Mouse (Mus musculus): ENCODE measurements around the gene Cep83. TPM values are rescaled to one million over a fixed set of nuclear protein-coding genes. Genes with fewer than 3 reads are reported as not detected.

The Cep83 gene
- polyA plus RNA-seq, 1 experiment from 2014 or later, result 15.5 TPM

DNA sequence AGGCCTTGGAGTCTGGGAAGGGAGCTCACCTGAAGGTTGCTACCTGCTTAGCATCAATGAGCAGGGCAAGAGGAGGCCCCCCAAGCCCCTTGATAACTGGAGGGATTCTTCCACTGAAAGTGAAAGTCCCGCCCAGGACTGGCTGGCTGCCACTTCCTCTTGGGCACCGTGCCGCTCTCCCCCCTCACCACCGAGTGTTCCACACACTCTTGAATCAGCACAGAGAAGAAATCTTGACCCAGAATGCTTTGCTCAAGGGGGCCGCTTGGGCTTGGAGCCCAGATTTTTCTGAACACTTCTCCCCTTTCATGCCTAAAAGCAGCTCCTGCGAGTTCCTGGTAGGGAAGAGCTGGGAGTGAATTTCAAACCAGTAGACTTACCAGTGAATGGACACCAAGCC lies 141.0 kb downstream of the Cep83 start:
- Histone ChIP-seq H3K27ac (peak overlapping the region; percentile 85), H3K4me2 (peak overlapping the region; percentile 35), H3K4me3 (replicated peaks) (no peak overlapping the region), H3K4me1 (peaks cover 37% of the 10 kb centered on the region), H3K36me3 (no peaks in the 10 kb centered on the region), H3K27me3 (no peaks in the 10 kb centered on the region), H3K9ac (no peak overlapping the region), H3K9me3 (replicated peaks) (no peaks in the 10 kb centered on the region)
- peak; percentile 53; the same call in 1 of the 2 replicates for ATAC-seq (replicated peaks; ENCODE audit: low FRiP score)
- WGBS, result 40% methylated on average over 6 of the region's 6 CpGs

GRCm38 (mm10) chr10:94835874-94836273 lies 147.4 kb downstream of the Cep83 start:
- H3K36me3 ChIP-seq, result no peaks in the 10 kb centered on the region
- 78% methylated on average over 9 of the region's 9 CpGs for WGBS
- ATAC-seq (replicated peaks; ENCODE audit: low FRiP score), result no peak
- no peaks in the 10 kb centered on the region for H3K4me1 ChIP-seq
- no peak overlapping the region for H3K4me3 ChIP-seq (replicated peaks)
- no peak overlapping the region for H3K9ac ChIP-seq
- H3K27ac ChIP-seq, result no peak overlapping the region
- no peak overlapping the region for H3K4me2 ChIP-seq
- H3K9me3 ChIP-seq (replicated peaks), result no peaks in the 10 kb centered on the region
- H3K27me3 ChIP-seq, result no peaks in the 10 kb centered on the region
